Mouse (Mus musculus): Measurements from ENCODE around the gene Sorbs1.

GRCm38 (mm10) chr19:40530323-40530722 lies 16.7 kb upstream of the Sorbs1 start:
- TF ChIP-seq CTCF (IDR thresholded peaks at IDR 0.05; ENCODE audit: low read depth, low read length): no peak
- no peak for TF ChIP-seq POLR2A (IDR thresholded peaks at IDR 0.05; ENCODE audit: borderline replicate concordance, low read depth, low read length)

Measured in bone marrow macrophage, adult 2 months (primary cell).